Mouse (Mus musculus): ENCODE data around the gene Myrfl.

The Myrfl gene

GRCm38 (mm10) chr10:116759816-116760215 lies 136.9 kb downstream of the Myrfl start:
- DNase-seq (ENCODE audit: low read depth), result no peak

GRCm38 (mm10) chr10:116755881-116756581 lies 140.7 kb downstream of the Myrfl start:
- peak; percentile 59 for DNase-seq (ENCODE audit: low read depth)

GRCm38 (mm10) chr10:116754940-116755339 lies 141.8 kb downstream of the Myrfl start:
- no peak for DNase-seq (ENCODE audit: low read depth)

- peak; percentile 72 for DNase-seq (ENCODE audit: low read depth)
Observed at GRCm38 (mm10) chr10:116750895-116751294, 145.8 kb downstream of the Myrfl start.

GRCm38 (mm10) chr10:116750062-116750461 lies 146.7 kb downstream of the Myrfl start:
- DNase-seq (ENCODE audit: low read depth), result peak; percentile 27

- DNase-seq (ENCODE audit: low read depth), result no peak
Observed at GRCm38 (mm10) chr10:116748681-116749080, 148.0 kb downstream of the Myrfl start.

- no peak for DNase-seq (ENCODE audit: low read depth)
Observed at GRCm38 (mm10) chr10:116746281-116747011, 150.3 kb downstream of the Myrfl start.

- DNase-seq (ENCODE audit: low read depth), result peak; percentile 56
Observed at GRCm38 (mm10) chr10:116742696-116743095, 154.0 kb downstream of the Myrfl start.

- DNase-seq (ENCODE audit: low read depth), result no peak
Observed at GRCm38 (mm10) chr10:116742189-116742588, 154.5 kb downstream of the Myrfl start.

GRCm38 (mm10) chr10:116741343-116741742 lies 155.4 kb downstream of the Myrfl start:
- peak; percentile 54 for DNase-seq (ENCODE audit: low read depth)

- peak; percentile 96 for DNase-seq (ENCODE audit: low read depth)
Observed at GRCm38 (mm10) chr10:116740073-116740472, 156.6 kb downstream of the Myrfl start.

- no peak for DNase-seq (ENCODE audit: low read depth)
Observed at GRCm38 (mm10) chr10:116738533-116738932, 158.2 kb downstream of the Myrfl start.

GRCm38 (mm10) chr10:116735607-116736006 lies 161.1 kb downstream of the Myrfl start:
- DNase-seq (ENCODE audit: low read depth), result peak; percentile 36

- peak; percentile 94 for DNase-seq (ENCODE audit: low read depth)
Observed at GRCm38 (mm10) chr10:116733651-116734050, 163.1 kb downstream of the Myrfl start.

- no peak for DNase-seq (ENCODE audit: low read depth)
Observed at GRCm38 (mm10) chr10:116730033-116730652, 166.6 kb downstream of the Myrfl start.

GRCm38 (mm10) chr10:116728860-116729259 lies 167.9 kb downstream of the Myrfl start:
- DNase-seq (ENCODE audit: low read depth), result no peak

GRCm38 (mm10) chr10:116727702-116728298 lies 168.9 kb downstream of the Myrfl start:
- DNase-seq (ENCODE audit: low read depth), result no peak

Data from NIH3T3 (cell line).